Mouse (Mus musculus): ENCODE data around the gene Hspg2. TPM values are rescaled to one million over a fixed set of nuclear protein-coding genes. Genes with fewer than 3 reads are reported as not detected.
A peak's percentile ranks its signal among the peaks of the same experiment; 100 is the strongest.

Hspg2 gene
- polyA plus RNA-seq, 2 experiments: 3.3 to 5.0 TPM

DNA sequence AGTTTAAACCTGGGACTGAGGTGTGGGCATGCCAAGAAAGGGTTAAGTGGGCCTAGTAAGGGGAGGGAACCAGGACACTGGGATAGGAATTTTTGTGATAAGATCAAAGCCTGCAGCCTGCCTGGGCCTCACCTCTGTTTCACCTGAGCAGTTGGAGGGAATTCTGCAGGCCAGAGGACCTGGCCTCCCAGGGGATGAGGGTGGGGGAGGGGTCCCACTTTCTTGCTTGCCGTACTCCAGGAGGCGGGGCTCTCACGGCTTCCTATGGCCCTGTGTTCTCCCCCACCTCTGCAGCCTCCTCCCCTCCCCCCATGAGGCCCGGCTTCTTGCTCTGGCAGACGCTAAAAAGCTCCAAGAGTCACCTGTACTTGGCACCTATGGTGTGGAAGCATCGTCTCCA lies 11.2 kb downstream of the Hspg2 start:
- DNase-seq (ENCODE audit: low read depth in 3 of 3, low spot score in 3 of 3): no peak
- ATAC-seq (ENCODE audit: insufficient read depth): no peak
- H3K36me3 ChIP-seq (replicated peaks; ENCODE audit: control insufficient read depth, insufficient read depth, low read depth): no peaks in the 10 kb centered on the region
- H3K9me3 ChIP-seq (ENCODE audit: control insufficient read depth, low read length): no peaks in the 10 kb centered on the region
- TF ChIP-seq EP300 (IDR thresholded peaks at IDR 0.05; ENCODE audit: low read depth): no peak
- no peak overlapping the region for H3K4me2 ChIP-seq (ENCODE audit: low read depth)
- 29% methylated on average over 6 of the region's 6 CpGs for WGBS (ENCODE audit: insufficient replicate concordance)
- no peak overlapping the region for H3K4me3 ChIP-seq (ENCODE audit: insufficient read depth in 1 of 2, low read depth in 2 of 2, low read length in 2 of 2)
- H3K27me3 ChIP-seq (ENCODE audit: control insufficient read depth, insufficient read depth, low read length): no peaks in the 10 kb centered on the region
- no peak overlapping the region for H3K27ac ChIP-seq
- H3K9ac ChIP-seq (replicated peaks): no peak overlapping the region
- peaks cover 3 to 26% of the 10 kb centered on the region in 2 experiments for H3K4me1 ChIP-seq (replicated peaks; ENCODE audit: control insufficient read depth in 2 of 2, insufficient read depth in 2 of 2, low read length in 1 of 2)

DNA sequence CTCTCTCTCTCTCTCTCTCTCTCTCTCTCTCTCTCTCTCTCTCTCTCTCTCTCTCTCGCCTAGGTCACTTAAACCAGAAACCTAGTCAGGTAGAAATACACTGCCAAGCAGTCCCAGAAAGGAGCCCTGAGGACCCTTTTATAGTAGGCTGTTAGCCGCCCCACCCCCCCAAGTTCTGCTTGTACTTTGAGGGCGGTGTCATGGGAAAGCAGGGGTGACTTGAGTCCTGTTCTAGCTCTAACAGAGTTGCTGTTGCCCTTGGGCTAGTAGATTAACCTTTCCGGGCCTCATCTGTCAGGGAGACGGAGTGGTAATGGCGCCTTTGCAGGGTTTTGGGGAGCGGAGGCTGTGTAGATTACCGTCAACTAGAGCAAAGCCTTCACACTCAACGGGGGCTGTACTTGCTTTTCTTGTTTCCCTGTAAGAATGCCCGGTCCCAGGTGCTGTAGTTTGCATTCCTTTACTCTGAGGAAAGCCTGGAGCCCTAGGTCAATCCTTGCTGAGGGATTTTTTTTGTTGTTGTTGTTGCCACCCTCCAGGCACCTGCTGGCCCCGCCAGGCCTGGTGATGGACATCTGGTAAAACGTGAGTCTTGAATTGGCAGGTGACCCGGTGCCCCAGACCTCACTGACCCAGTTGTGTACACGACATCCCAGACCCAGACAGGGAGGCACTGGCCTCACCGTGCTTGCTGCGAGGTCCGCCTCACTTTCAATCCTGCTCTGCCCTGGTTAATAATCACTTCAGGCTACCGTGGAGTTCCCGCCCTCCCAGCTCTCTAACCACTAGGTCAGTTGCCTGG lies 11.8 kb downstream of the Hspg2 start:
- TF ChIP-seq CTCF (IDR thresholded peaks at IDR 0.05; ENCODE audit: low read depth) (no peak), EP300 (IDR thresholded peaks at IDR 0.05; ENCODE audit: low read depth) (no peak)
- Histone ChIP-seq H3K27me3 (ENCODE audit: control insufficient read depth, insufficient read depth, low read length) (no peaks in the 10 kb centered on the region), H3K36me3 (replicated peaks; ENCODE audit: control insufficient read depth, insufficient read depth, low read depth) (no peaks in the 10 kb centered on the region), H3K9ac (replicated peaks) (no peak overlapping the region), H3K4me1 (replicated peaks; ENCODE audit: control insufficient read depth in 2 of 2, insufficient read depth in 2 of 2, low read length in 1 of 2) (peaks cover 3 to 31% of the 10 kb centered on the region in 2 experiments), H3K4me2 (ENCODE audit: low read depth) (peak overlapping the region; percentile 4; the same call in 1 of the 2 replicates), H3K4me3 (ENCODE audit: insufficient read depth in 1 of 2, low read depth in 2 of 2, low read length in 2 of 2) (no peak overlapping the region), H3K27ac (no peak overlapping the region), H3K9me3 (ENCODE audit: control insufficient read depth, low read length) (no peaks in the 10 kb centered on the region)
- peak in 1 of 3 experiments; percentile 34 for DNase-seq (ENCODE audit: low read depth in 3 of 3, low spot score in 3 of 3)
- 51% methylated on average over 19 of the region's 19 CpGs for WGBS (ENCODE audit: insufficient replicate concordance)
- ATAC-seq (ENCODE audit: insufficient read depth): peak; percentile 50; the same call in 1 of the 2 replicates

DNA sequence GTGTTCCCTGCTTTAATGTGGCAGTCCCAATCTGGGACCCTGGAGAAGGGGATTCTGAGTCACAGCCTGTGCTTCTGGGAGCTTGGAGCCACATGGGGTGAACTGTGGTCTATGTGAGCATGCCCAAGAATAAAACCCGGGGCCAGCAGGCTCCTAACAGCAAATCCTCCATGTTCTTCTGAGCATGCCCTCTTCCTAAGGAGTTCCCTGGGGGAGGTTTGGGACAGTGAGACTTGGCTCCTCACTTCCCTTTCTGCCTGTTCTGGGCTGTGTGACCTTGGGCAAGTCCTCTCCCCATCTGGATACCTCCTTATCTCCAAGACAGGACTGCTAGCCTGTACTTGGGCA lies 12.4 kb downstream of the Hspg2 start:
- H3K9ac ChIP-seq (replicated peaks): no peak overlapping the region
- DNase-seq (ENCODE audit: low read depth in 3 of 3, low spot score in 3 of 3): no peak
- WGBS (ENCODE audit: insufficient replicate concordance): 38% methylated on average over 1 of the region's 1 CpGs

DNA sequence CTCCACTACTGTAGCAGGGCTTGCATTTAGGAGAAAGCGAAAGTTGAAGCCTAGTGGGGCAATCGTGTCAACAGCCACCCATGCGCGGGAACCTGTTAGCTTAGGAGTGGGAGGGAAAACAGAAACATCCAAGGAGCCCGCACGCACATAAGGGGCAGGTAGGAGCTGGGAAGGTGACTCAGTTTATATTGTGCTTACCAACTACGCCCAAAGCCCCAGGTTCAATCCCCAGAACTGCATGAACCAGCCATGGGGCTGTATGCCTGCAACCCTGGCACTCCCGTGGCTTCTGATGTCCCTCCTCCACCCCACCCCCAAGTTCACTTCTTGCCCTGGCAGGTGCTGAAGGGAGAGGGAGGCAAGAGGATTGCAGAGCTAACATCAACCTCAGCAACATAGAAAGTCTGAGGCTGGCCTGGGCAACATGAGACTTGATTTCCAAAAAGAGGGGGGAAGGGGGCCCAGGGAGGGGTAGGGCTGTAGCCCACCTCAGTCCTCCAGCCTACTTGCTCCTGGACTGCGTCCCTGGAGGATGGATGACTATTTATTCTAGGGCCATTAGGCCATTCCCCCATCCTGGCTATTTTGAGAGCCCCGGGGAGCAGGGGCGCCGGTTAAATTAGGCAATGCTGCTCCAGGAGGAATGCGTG lies 12.9 kb downstream of the Hspg2 start:
- TF ChIP-seq CTCF (IDR thresholded peaks at IDR 0.05; ENCODE audit: low read depth) (no peak), EP300 (IDR thresholded peaks at IDR 0.05; ENCODE audit: low read depth) (no peak)
- Histone ChIP-seq H3K36me3 (replicated peaks; ENCODE audit: control insufficient read depth, insufficient read depth, low read depth) (no peaks in the 10 kb centered on the region), H3K27ac (no peak overlapping the region), H3K4me2 (ENCODE audit: low read depth) (no peak overlapping the region; the same call in 1 of the 2 replicates), H3K4me1 (replicated peaks; ENCODE audit: control insufficient read depth in 2 of 2, insufficient read depth in 2 of 2, low read length in 1 of 2) (peaks cover 6 to 37% of the 10 kb centered on the region in 2 experiments), H3K4me3 (ENCODE audit: insufficient read depth in 1 of 2, low read depth in 2 of 2, low read length in 2 of 2) (no peak overlapping the region), H3K27me3 (ENCODE audit: control insufficient read depth, insufficient read depth, low read length) (no peaks in the 10 kb centered on the region), H3K9ac (replicated peaks) (no peak overlapping the region), H3K9me3 (ENCODE audit: control insufficient read depth, low read length) (no peaks in the 10 kb centered on the region)
- ATAC-seq (ENCODE audit: insufficient read depth) (no peak), DNase-seq (ENCODE audit: low read depth in 3 of 3, low spot score in 3 of 3) (no peak)
- 67% methylated on average over 13 of the region's 13 CpGs for WGBS (ENCODE audit: insufficient replicate concordance)

More for the DNA sequence above, 12.4 kb downstream of the Hspg2 start:
- no peak overlapping the region for H3K27ac ChIP-seq
- H3K4me3 ChIP-seq (ENCODE audit: insufficient read depth in 1 of 2, low read depth in 2 of 2, low read length in 2 of 2): no peak overlapping the region
- H3K27me3 ChIP-seq (ENCODE audit: control insufficient read depth, insufficient read depth, low read length): no peaks in the 10 kb centered on the region
- peaks cover 6 to 36% of the 10 kb centered on the region in 2 experiments for H3K4me1 ChIP-seq (replicated peaks; ENCODE audit: control insufficient read depth in 2 of 2, insufficient read depth in 2 of 2, low read length in 1 of 2)
- ATAC-seq (ENCODE audit: insufficient read depth): no peak
- no peak for TF ChIP-seq EP300 (IDR thresholded peaks at IDR 0.05; ENCODE audit: low read depth)
- no peaks in the 10 kb centered on the region for H3K9me3 ChIP-seq (ENCODE audit: control insufficient read depth, low read length)
- H3K4me2 ChIP-seq (ENCODE audit: low read depth): no peak overlapping the region; the same call in 1 of the 2 replicates
- H3K36me3 ChIP-seq (replicated peaks; ENCODE audit: control insufficient read depth, insufficient read depth, low read depth): no peaks in the 10 kb centered on the region

DNA sequence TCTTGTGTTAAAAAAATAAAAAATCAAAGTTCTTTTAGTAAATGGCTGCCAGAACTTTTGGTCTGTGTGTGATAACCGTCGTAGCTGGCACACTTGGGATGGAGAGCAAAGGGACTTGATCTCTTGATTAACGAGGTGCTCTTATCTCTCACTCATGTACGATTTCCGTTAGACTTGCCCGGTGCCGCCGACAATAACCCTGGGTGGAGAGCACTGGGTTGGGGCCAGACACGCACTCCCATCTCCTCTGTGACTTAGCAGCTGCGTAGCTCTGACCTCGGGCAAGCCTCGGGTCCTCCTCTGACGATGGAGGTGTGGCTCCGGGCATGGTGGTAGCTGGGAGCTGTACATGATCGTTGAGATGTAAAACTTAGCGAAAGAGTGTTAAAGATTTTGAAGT lies 15.3 kb downstream of the Hspg2 start:
- Histone ChIP-seq H3K27me3 (ENCODE audit: control insufficient read depth, insufficient read depth, low read length) (no peaks in the 10 kb centered on the region), H3K4me3 (ENCODE audit: insufficient read depth in 1 of 2, low read depth in 2 of 2, low read length in 2 of 2) (no peak overlapping the region), H3K4me1 (replicated peaks; ENCODE audit: control insufficient read depth in 2 of 2, insufficient read depth in 2 of 2, low read length in 1 of 2) (peaks cover 21 to 52% of the 10 kb centered on the region in 2 experiments), H3K9ac (replicated peaks) (no peak overlapping the region), H3K36me3 (replicated peaks; ENCODE audit: control insufficient read depth, insufficient read depth, low read depth) (no peaks in the 10 kb centered on the region), H3K9me3 (ENCODE audit: control insufficient read depth, low read length) (no peaks in the 10 kb centered on the region), H3K27ac (no peak overlapping the region), H3K4me2 (ENCODE audit: low read depth) (no peak overlapping the region)
- no peak for TF ChIP-seq CTCF (IDR thresholded peaks at IDR 0.05; ENCODE audit: low read depth)
- TF ChIP-seq EP300 (IDR thresholded peaks at IDR 0.05; ENCODE audit: low read depth): no peak
- DNase-seq (ENCODE audit: low read depth in 3 of 3, low spot score in 3 of 3) (no peak), ATAC-seq (ENCODE audit: insufficient read depth) (peak; percentile 44; the same call in 1 of the 2 replicates)
- WGBS (ENCODE audit: insufficient replicate concordance): 13% methylated on average over 16 of the region's 16 CpGs
